Mouse (Mus musculus) central nervous system, embryonic 11.5 days (tissue): ENCODE measurements around the gene Nrk. TPM values are rescaled to one million over a fixed set of nuclear protein-coding genes. Genes with fewer than 3 reads are reported as not detected.

Experiments used
- polyA plus RNA-seq: library from polyadenylated mRNA; depleted of rRNA; stranded (reverse); fragments of >200 nt; gene quantifications from 2 replicates; pipeline ENCODE4 v1.2.3, GENCODE M21; 2012; rRNA removed

Gene Nrk
- polyA plus RNA-seq, result 2.3 and 11.9 TPM in 2 replicates

GRCm38 (mm10) chrX:138914041-138914776 is at the start of gene Nrk:
TSS of gene Nrk (plus strand) at chrX:138914430.

Other genes with a start within 250 kb of the Nrk start
- 0.04 and 0.10 TPM in 2 replicates for gene Serpina7, start 170.8 kb downstream of the Nrk start, polyA plus RNA-seq
- not detected in 2 replicates for gene 4930513O06Rik, start 171.8 kb downstream of the Nrk start, polyA plus RNA-seq